Mouse (Mus musculus) liver, postnatal 0 days (tissue): ENCODE data around the gene Prkca.

Experiments used
- CTCF ChIP-seq: sonication (generic); IDR thresholded peaks from 2 replicates; pipeline ENCODE4 v1.5.1; 2016; ENCODE audit warnings: antibody characterized with exemption, low read depth
- EP300 ChIP-seq: IDR thresholded peaks from 2 replicates; pipeline ENCODE4 v1.6.1; 2016; ENCODE audit warnings: antibody characterized with exemption, low read depth, mild to moderate bottlenecking

- TF ChIP-seq CTCF: no peak
- TF ChIP-seq EP300: no peak
These were observed 58.7 kb downstream of the Prkca start for GRCm38 (mm10) chr11:108285046-108285445.
